Mouse (Mus musculus): ENCODE measurements around the gene Tulp2. TPM values are rescaled to one million over a fixed set of nuclear protein-coding genes. Genes with fewer than 3 reads are reported as not detected.

Tulp2 gene
- polyA plus RNA-seq, 1 experiment from 2014 or later = 0.41 TPM

DNA sequence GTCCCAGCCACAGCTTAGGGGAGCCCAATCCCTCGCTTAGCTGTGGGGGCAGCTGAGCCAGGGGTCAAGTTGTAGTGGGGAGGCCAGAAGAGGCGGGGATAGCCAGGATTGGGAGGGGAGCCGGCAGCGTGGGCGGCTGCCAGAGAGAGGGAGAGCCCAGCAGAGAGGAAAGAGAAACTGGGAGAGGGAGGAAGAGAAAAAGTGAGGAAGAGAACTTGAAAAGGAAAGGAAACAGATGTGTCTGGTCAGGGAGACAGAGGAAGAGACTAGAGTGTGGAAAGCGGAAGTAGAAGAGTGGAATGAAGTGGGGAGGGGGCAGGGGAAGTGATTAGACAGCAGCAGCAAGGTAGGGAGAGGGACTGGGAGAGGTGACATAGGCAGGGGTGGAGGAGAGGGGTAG is 47.8 kb downstream of the Tulp2 start:
- ATAC-seq (ENCODE audit: low FRiP score, low read depth) = no peak
- 19% methylated on average over 6 of the region's 6 CpGs for WGBS
- Histone ChIP-seq H3K36me3 (no peaks in the 10 kb centered on the region), H3K4me1 (peaks cover 12% of the 10 kb centered on the region), H3K9ac (no peak overlapping the region), H3K4me2 (replicated peaks) (0 out of 2 replicates have a peak overlapping the region, but pooled peaks have one; percentile 5), H3K9me3 (no peaks in the 10 kb centered on the region), H3K4me3 (no peak overlapping the region), H3K27me3 (replicated peaks) (0 out of 2 replicates have a peak, but pooled peaks cover 2% of the 10 kb centered on the region), H3K27ac (no peak overlapping the region)

DNA sequence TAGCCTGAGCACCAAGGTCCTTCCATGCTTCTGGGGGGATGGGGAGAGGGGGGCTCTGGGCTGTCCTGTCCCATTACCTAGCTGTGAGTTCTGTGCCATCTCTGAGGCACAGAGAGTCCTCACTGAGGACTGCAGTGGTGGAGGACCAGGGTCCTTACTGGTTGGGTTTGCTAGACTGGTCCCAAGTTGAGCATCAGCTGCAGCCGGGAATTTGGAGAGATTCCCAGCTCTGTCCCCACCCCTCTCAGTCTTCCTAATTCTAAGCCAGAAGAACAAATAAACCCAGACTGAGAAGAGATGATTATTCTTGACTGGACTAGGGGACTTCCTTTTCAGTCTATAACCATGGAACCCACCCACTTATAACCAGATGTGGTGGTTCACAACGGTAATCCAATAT is 49.0 kb downstream of the Tulp2 start:
- H3K27me3 ChIP-seq (replicated peaks) = 0 out of 2 replicates have a peak, but pooled peaks cover 2% of the 10 kb centered on the region
- no peak for ATAC-seq (ENCODE audit: low FRiP score, low read depth)
- no peaks in the 10 kb centered on the region for H3K9me3 ChIP-seq
- no peak overlapping the region for H3K4me3 ChIP-seq
- no peak overlapping the region for H3K9ac ChIP-seq
- peaks cover under 1% of the 10 kb centered on the region; the same call in 1 of the 2 replicates for H3K4me1 ChIP-seq
- peak overlapping the region; percentile 5; the same call in 1 of the 2 replicates for H3K4me2 ChIP-seq (replicated peaks)
- no peaks in the 10 kb centered on the region for H3K36me3 ChIP-seq
- H3K27ac ChIP-seq = no peak overlapping the region
- 80% methylated on average over 2 of the region's 2 CpGs for WGBS

DNA sequence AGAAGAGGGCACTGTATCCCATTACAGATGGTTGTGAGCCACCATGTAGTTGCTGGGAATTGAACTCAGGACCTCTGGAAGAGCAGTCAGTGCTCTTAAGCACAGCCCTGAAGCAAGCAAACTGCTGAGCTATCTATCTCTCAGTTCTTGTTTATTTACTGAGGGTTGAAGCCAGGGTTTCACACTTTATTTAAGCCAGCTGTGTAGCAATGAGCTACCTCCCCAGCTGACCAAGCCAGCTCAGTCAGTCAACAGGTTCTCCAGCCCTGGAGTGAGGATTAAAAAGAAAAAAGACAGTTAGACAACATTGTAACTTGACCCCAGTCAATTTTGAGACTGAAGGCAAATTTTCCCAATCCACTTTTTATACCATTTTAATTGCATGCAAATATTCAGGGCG is 54.0 kb downstream of the Tulp2 start:
- no peak overlapping the region for H3K4me3 ChIP-seq
- no peak for ATAC-seq (ENCODE audit: low FRiP score, low read depth)
- no peak overlapping the region for H3K4me2 ChIP-seq (replicated peaks)
- no peaks in the 10 kb centered on the region for H3K36me3 ChIP-seq
- H3K4me1 ChIP-seq = peaks cover 3% of the 10 kb centered on the region; the same call in 1 of the 2 replicates
- no peaks in the 10 kb centered on the region for H3K27me3 ChIP-seq (replicated peaks)
- WGBS = 80% methylated on average over 1 of the region's 1 CpGs
- no peaks in the 10 kb centered on the region for H3K9me3 ChIP-seq
- no peak overlapping the region for H3K27ac ChIP-seq
- H3K9ac ChIP-seq = no peak overlapping the region

DNA sequence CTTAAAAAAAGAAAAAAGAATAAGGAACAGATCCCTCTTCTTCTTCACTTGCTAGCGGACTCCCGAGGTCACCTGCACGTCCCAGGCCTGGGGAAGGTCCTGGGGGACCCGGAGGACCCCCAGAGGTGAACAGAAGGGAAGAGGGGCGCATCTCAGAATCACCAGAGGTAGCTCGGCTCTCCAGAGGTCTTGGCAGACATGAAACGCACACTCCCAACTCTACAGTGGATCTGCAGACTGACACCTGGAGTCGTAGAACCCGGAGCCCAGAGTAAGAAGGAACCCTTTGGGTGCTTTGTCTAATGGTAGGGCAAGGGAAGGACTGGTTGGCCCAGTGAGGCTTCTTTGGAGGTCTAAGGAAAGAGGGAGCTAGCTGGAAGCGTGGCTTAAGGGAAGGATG is 55.9 kb downstream of the Tulp2 start:
- peak; percentile 5; the same call in 1 of the 2 replicates for ATAC-seq (ENCODE audit: low FRiP score, low read depth)
- H3K4me3 ChIP-seq = peak overlapping the region; percentile 47
- no peaks in the 10 kb centered on the region for H3K36me3 ChIP-seq
- H3K4me1 ChIP-seq = peaks cover 3% of the 10 kb centered on the region; the same call in 1 of the 2 replicates
- WGBS = 73% methylated on average over 10 of the region's 10 CpGs
- peak overlapping the region; percentile 57; the same call in 1 of the 2 replicates for H3K9ac ChIP-seq
- no peaks in the 10 kb centered on the region for H3K9me3 ChIP-seq
- H3K27ac ChIP-seq = no peak overlapping the region
- H3K4me2 ChIP-seq (replicated peaks) = peak overlapping the region; percentile 80
- no peaks in the 10 kb centered on the region for H3K27me3 ChIP-seq (replicated peaks)

DNA sequence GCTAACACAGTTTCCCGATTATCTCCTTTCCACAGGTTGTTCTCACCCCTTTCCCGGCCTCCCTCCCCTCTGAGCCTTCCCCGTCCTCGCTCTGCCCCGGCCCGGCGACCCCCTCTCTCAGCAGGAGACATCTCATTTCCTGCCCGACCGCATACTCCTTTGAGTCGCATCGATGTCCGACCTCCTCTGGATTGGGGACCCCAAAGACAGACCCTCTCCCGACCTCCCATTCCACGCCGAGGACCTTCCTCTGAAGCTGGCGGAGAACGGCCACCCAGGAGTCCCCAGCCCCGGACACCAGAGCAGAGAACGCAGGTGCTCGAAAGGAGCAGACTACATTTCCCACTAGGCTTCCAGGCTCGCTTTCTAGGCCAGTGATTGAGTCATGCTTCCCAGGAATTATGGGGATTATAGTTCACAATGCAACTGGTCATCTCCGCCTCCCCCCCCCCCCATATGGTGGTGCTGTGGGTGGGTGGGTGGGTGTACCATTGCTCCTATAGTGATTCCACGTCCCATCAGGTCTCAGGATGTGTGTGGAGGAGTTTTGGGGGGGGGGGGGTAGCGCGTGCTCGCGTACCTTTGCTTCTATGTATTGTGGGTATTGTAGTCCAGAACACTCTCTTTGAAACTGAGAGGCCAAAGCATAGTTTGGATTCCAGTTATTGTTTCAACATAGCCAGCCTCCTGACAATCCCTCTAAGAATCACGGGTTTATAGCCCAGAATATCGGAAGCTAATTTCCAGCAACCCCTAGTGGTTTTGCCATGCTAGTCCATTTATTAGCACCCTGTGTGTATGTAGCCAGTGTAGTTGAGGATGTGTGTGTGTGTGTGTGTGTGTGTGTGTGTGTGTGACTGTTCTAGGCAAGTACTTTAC is 56.7 kb downstream of the Tulp2 start:
- 3% methylated on average over 29 of the region's 29 CpGs for WGBS

DNA sequence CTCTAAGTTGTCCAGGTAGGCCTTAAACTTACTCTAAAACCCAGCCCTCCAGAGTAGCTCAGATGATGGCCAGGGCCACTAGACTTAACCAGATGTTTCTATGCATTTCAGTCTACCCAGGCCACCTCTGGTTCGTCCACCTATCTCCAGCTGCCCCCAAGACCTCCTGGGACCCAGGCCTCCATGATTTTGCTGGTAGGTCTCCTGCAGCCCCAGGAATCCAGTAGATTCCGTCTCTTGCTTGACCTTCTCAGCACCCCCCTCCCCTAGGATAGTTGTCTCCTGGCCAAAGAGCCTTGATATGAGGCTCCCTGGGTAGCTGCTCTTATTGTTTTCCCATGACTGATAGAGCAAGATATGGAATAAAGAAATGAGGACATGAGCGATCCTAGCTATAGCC is 57.4 kb downstream of the Tulp2 start:
- Histone ChIP-seq H3K27ac (no peak overlapping the region), H3K9ac (no peak overlapping the region), H3K9me3 (no peaks in the 10 kb centered on the region), H3K4me2 (replicated peaks) (peak overlapping the region; percentile 80), H3K27me3 (replicated peaks) (no peaks in the 10 kb centered on the region), H3K36me3 (no peaks in the 10 kb centered on the region), H3K4me3 (no peak overlapping the region), H3K4me1 (peaks cover 3% of the 10 kb centered on the region; the same call in 1 of the 2 replicates)
- WGBS = 76% methylated on average over 3 of the region's 3 CpGs
- no peak for ATAC-seq (ENCODE audit: low FRiP score, low read depth)

More for the DNA sequence above, 56.7 kb downstream of the Tulp2 start:
- H3K36me3 ChIP-seq = no peaks in the 10 kb centered on the region
- no peaks in the 10 kb centered on the region for H3K9me3 ChIP-seq
- peak; percentile 86 for ATAC-seq (ENCODE audit: low FRiP score, low read depth)
- H3K4me2 ChIP-seq (replicated peaks) = peak overlapping the region; percentile 80
- no peaks in the 10 kb centered on the region for H3K27me3 ChIP-seq (replicated peaks)
- H3K4me1 ChIP-seq = peaks cover 3% of the 10 kb centered on the region; the same call in 1 of the 2 replicates
- H3K9ac ChIP-seq = peak overlapping the region; percentile 57
- H3K4me3 ChIP-seq = peak overlapping the region; percentile 47
- H3K27ac ChIP-seq = no peak overlapping the region

DNA sequence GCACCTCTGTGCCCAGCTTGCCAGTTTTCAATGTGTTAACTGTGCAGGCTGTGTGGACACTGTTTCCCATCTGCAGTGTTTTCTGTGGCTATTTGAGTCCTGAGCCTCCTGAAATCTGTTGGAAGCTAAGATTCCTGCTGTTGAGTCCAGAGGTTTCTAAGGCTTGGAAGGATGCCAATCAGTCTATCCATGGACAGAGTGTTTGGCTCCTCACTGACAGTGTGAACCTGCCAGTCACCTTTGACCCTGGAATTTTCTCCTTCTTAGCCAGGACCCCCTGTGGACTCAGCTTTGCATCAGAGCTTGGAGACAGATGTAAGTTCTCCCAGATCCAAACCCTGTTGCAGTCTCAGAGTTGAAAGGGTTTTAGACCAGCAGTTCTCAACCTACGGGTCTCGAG is 58.5 kb downstream of the Tulp2 start:
- H3K4me1 ChIP-seq = peaks cover 3% of the 10 kb centered on the region; the same call in 1 of the 2 replicates
- H3K4me2 ChIP-seq (replicated peaks) = no peak overlapping the region
- H3K4me3 ChIP-seq = no peak overlapping the region
- H3K36me3 ChIP-seq = no peaks in the 10 kb centered on the region
- H3K9me3 ChIP-seq = 0 out of 2 replicates have a peak, but pooled peaks cover 5% of the 10 kb centered on the region
- 68% methylated on average over 2 of the region's 2 CpGs for WGBS
- no peak overlapping the region for H3K27ac ChIP-seq
- no peaks in the 10 kb centered on the region for H3K27me3 ChIP-seq (replicated peaks)
- H3K9ac ChIP-seq = no peak overlapping the region
- ATAC-seq (ENCODE audit: low FRiP score, low read depth) = no peak

DNA sequence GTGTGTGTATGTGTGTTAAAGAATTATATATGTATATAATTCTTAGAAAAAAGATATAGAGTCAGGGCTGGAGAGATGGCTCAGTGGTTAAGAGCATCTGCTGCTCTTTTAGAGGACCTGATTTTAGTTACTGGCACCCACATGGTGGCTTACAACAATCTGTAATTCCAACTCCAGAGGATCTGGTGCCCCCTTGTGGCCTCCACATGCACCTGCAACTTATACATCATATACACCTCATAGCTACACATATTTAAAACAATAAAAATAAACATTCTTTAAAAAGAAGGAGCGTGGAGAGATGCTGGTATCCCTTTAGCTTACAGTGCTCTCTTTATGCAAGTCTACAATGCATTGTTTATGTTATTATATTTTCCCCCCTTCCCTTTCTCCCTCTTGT is 62.8 kb downstream of the Tulp2 start:
- WGBS = 96% methylated on average over 1 of the region's 1 CpGs
- H3K4me2 ChIP-seq (replicated peaks) = no peak overlapping the region
- H3K4me3 ChIP-seq = no peak overlapping the region
- 0 out of 2 replicates have a peak, but pooled peaks cover 5% of the 10 kb centered on the region for H3K9me3 ChIP-seq
- ATAC-seq (ENCODE audit: low FRiP score, low read depth) = no peak
- H3K4me1 ChIP-seq = no peaks in the 10 kb centered on the region
- H3K9ac ChIP-seq = no peak overlapping the region
- H3K27ac ChIP-seq = no peak overlapping the region
- no peaks in the 10 kb centered on the region for H3K36me3 ChIP-seq
- no peaks in the 10 kb centered on the region for H3K27me3 ChIP-seq (replicated peaks)

DNA sequence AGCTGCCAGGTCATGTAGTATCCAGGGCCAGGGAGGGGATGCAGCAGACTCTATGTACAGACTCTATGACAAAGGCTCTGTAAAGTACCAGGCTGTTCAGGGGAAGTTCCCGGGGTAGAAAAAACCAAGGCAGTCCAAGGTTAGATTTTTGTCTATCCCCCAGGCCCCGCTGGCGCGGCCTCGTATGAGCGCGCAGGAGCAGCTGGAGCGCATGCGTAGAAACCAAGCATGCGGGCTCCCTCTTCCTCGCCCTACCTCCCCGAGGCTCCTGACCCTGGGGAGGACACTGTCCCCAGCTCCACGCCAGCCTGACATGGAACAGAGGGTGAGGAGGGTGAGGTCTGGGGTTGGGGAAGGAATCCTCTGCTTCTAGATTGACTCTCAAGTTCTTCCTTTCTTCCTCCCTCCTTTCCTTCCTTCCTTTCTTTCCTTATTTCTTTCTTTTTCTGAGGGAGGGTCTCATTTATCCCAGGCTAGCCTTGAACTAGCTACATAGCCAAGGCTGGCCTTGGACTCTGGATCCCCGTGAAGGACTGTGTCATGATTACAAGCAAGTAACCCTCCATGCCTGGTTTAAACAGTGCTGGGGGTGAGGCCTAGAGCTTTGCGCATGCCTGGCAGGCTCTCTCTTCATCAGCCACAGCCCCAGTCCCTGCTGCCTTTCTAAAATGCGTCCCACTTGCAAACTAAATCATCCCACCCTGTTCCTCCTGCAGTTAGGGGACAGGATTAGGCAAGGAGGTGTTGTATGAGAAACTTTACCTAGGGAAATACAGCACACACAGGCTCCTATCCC is 68.2 kb downstream of the Tulp2 start:
- Histone ChIP-seq H3K9ac (no peak overlapping the region), H3K36me3 (no peaks in the 10 kb centered on the region), H3K4me3 (no peak overlapping the region), H3K4me2 (replicated peaks) (no peak overlapping the region), H3K4me1 (no peaks in the 10 kb centered on the region), H3K27ac (no peak overlapping the region), H3K27me3 (replicated peaks) (no peaks in the 10 kb centered on the region), H3K9me3 (no peaks in the 10 kb centered on the region)
- ATAC-seq (ENCODE audit: low FRiP score, low read depth) = no peak
- WGBS = 88% methylated on average over 16 of the region's 16 CpGs

DNA sequence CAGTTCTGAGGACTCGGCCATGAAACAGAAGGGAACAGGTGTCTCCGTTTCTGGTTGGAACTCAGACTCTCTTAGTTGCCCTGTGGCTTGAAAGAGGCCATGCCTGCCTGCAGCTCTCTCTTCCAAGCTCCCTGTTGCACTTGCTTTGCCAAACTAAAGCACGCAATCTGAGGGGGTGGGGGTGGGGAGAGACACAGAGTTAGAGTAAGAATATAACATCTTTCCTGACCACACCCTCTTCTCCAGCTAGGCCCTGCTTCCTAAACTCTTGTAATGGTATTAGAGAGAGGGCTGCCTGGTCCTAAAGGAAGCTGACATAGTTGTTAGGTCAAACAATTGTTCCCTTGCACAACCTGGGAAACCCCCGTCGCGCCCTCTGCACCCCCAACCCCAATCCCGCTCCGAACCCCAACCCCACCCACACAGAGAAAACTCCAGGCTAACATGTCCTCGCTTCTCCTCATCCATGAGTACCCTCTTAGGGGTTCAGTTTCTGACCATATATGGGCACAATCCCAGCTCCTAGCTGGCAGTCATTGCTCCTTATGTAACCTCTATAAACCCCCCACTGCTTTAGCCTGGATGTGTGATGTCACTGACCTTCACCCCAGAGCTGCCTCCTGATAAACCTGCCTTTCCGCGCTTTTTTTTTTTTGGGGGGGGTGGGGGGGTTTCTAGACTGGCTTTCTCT is 69.3 kb downstream of the Tulp2 start:
- no peaks in the 10 kb centered on the region for H3K36me3 ChIP-seq
- no peak overlapping the region for H3K4me2 ChIP-seq (replicated peaks)
- H3K27ac ChIP-seq = no peak overlapping the region
- no peaks in the 10 kb centered on the region for H3K9me3 ChIP-seq
- H3K9ac ChIP-seq = no peak overlapping the region
- WGBS = 77% methylated on average over 11 of the region's 11 CpGs
- no peak overlapping the region for H3K4me3 ChIP-seq
- no peak for ATAC-seq (ENCODE audit: low FRiP score, low read depth)
- no peaks in the 10 kb centered on the region for H3K4me1 ChIP-seq
- H3K27me3 ChIP-seq (replicated peaks) = no peaks in the 10 kb centered on the region

DNA sequence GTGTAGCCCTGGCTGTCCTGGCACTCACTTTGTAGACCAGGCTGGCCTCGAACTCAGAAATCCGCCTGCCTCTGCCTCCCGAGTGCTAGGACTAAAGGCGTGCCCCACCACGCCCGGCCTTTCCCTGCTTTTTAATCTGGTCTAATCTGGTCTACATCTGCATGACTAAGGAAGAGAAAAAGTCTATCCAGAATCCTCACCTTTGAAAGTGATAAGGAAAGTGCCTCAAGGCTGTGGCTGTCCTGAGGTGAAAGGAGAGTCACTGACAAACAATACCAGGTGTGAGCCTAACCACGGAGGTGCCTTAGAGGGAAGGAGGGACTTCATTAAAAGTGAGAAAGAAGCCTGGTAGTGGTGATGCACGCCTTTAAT is 69.8 kb downstream of the Tulp2 start:
- no peak overlapping the region for H3K9ac ChIP-seq
- H3K9me3 ChIP-seq = no peaks in the 10 kb centered on the region
- WGBS = 84% methylated on average over 8 of the region's 8 CpGs
- ATAC-seq (ENCODE audit: low FRiP score, low read depth) = no peak
- H3K4me1 ChIP-seq = no peaks in the 10 kb centered on the region
- H3K4me2 ChIP-seq (replicated peaks) = no peak overlapping the region
- H3K27me3 ChIP-seq (replicated peaks) = no peaks in the 10 kb centered on the region
- no peak overlapping the region for H3K4me3 ChIP-seq
- no peaks in the 10 kb centered on the region for H3K36me3 ChIP-seq
- no peak overlapping the region for H3K27ac ChIP-seq

DNA sequence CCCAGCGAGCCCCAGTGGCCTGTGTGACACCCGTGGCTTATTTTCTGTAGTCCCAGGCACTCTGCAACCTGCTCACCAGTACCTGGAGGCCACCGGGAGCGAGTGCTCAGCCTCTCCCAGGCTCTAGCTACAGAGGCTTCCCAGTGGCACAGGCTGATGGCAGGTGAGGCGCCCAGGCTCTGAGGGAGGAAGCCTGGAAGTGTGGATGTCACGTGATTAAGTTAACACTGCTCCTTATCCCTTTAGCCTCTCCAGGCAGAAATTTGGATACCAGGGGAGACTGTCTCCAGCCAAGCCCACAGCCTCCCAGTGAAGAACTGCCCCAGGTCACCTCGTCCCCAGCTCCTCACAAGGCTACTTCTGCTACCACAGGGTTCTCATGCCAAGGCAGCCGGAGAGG is 71.8 kb downstream of the Tulp2 start:
- no peak overlapping the region for H3K9ac ChIP-seq
- no peaks in the 10 kb centered on the region for H3K36me3 ChIP-seq
- H3K4me3 ChIP-seq = no peak overlapping the region
- 68% methylated on average over 8 of the region's 8 CpGs for WGBS
- ATAC-seq (ENCODE audit: low FRiP score, low read depth) = no peak
- H3K27me3 ChIP-seq (replicated peaks) = no peaks in the 10 kb centered on the region
- H3K4me2 ChIP-seq (replicated peaks) = no peak overlapping the region
- no peak overlapping the region for H3K27ac ChIP-seq
- H3K9me3 ChIP-seq = no peaks in the 10 kb centered on the region
- no peaks in the 10 kb centered on the region for H3K4me1 ChIP-seq
